Mouse (Mus musculus): ENCODE results near the gene Fbrsl1. TPM values are rescaled to one million over a fixed set of nuclear protein-coding genes. Genes with fewer than 3 reads are reported as not detected.

Gene Fbrsl1
- polyA plus RNA-seq, 1 experiment from 2014 or later, result 12.7 TPM

DNA sequence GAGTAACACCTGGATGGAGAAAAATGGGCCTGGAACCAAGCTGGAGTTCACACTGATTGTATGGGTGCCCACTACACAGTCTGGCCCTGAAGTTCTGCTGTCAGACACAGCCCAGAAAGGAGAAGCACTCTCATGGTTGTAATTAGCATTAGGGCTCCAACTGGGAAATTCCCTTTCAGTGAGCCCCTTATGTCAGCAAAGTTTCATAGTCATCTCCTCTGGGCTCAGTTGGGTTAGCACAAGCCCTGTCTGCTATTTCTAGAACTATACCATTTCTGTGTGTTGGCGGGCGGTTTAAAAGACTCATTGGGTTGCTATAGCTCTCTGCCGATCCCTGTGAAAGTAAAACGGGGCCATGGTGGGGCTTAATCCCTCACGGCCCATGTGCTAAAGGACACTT lies 24.1 kb downstream of the Fbrsl1 start:
- no peaks in the 10 kb centered on the region for H3K9me3 ChIP-seq
- H3K4me1 ChIP-seq, result no peaks in the 10 kb centered on the region
- H3K27ac ChIP-seq, result no peak overlapping the region
- no peaks in the 10 kb centered on the region for H3K36me3 ChIP-seq
- H3K27me3 ChIP-seq, result no peaks in the 10 kb centered on the region
- 83% methylated on average over 5 of the region's 5 CpGs for WGBS
- H3K4me3 ChIP-seq, result no peak overlapping the region
- H3K4me2 ChIP-seq, result no peak overlapping the region
- ATAC-seq (ENCODE audit: borderline replicate concordance, extremely low read depth, low FRiP score, low TSS enrichment), result no peak
- H3K9ac ChIP-seq, result no peak overlapping the region

GRCm38 (mm10) chr5:110421393-110421792 lies 26.9 kb downstream of the Fbrsl1 start:
- no peak for ATAC-seq (ENCODE audit: borderline replicate concordance, extremely low read depth, low FRiP score, low TSS enrichment)
- WGBS, result 91% methylated on average over 6 of the region's 6 CpGs
- Histone ChIP-seq H3K9me3 (no peaks in the 10 kb centered on the region), H3K9ac (no peak overlapping the region), H3K4me1 (no peaks in the 10 kb centered on the region), H3K4me3 (no peak overlapping the region), H3K27me3 (no peaks in the 10 kb centered on the region), H3K36me3 (no peaks in the 10 kb centered on the region), H3K27ac (no peak overlapping the region), H3K4me2 (no peak overlapping the region)

- 56% methylated on average over 1 of the region's 1 CpGs for WGBS
- H3K27me3 ChIP-seq, result no peaks in the 10 kb centered on the region
- H3K36me3 ChIP-seq, result no peaks in the 10 kb centered on the region
- H3K4me1 ChIP-seq, result no peaks in the 10 kb centered on the region
- ATAC-seq (ENCODE audit: borderline replicate concordance, extremely low read depth, low FRiP score, low TSS enrichment), result no peak
- H3K9ac ChIP-seq, result no peak overlapping the region
- H3K27ac ChIP-seq, result no peak overlapping the region
- H3K4me2 ChIP-seq, result no peak overlapping the region
- H3K9me3 ChIP-seq, result no peaks in the 10 kb centered on the region
- H3K4me3 ChIP-seq, result no peak overlapping the region
These were observed 27.4 kb downstream of the Fbrsl1 start for GRCm38 (mm10) chr5:110420950-110421349.

- 82% methylated on average over 4 of the region's 4 CpGs for WGBS
- Histone ChIP-seq H3K9me3 (no peaks in the 10 kb centered on the region), H3K4me2 (no peak overlapping the region), H3K27ac (no peak overlapping the region), H3K9ac (no peak overlapping the region), H3K27me3 (no peaks in the 10 kb centered on the region), H3K4me1 (no peaks in the 10 kb centered on the region), H3K4me3 (no peak overlapping the region), H3K36me3 (0 out of 2 replicates have a peak, but pooled peaks cover 3% of the 10 kb centered on the region)
- ATAC-seq (ENCODE audit: borderline replicate concordance, extremely low read depth, low FRiP score, low TSS enrichment), result no peak
These were observed 28.1 kb downstream of the Fbrsl1 start for GRCm38 (mm10) chr5:110420201-110420600.

DNA sequence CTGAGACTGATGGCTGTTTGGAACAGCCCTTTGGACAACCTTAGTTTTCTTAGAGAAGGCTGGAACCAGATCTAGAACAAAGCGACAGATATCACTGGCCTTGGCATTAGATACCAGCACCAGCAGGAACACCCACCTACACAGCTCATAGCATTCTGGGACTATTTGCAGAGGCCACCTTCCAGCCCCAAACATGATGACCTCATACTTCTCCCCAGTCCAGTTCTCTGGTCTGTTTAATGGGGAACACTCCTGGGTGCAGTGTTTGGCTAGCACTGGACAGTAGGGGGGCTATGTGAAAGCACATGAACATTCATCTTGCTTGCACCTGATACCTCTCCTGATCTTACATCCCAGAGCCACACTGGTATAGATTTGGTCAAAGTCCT lies 29.8 kb downstream of the Fbrsl1 start:
- Histone ChIP-seq H3K36me3 (0 out of 2 replicates have a peak, but pooled peaks cover 3% of the 10 kb centered on the region), H3K9ac (no peak overlapping the region), H3K27ac (no peak overlapping the region), H3K9me3 (no peaks in the 10 kb centered on the region), H3K27me3 (no peaks in the 10 kb centered on the region), H3K4me2 (no peak overlapping the region), H3K4me3 (no peak overlapping the region), H3K4me1 (no peaks in the 10 kb centered on the region)
- no peak for ATAC-seq (ENCODE audit: borderline replicate concordance, extremely low read depth, low FRiP score, low TSS enrichment)
- WGBS, result 87% methylated on average over 1 of the region's 1 CpGs

- H3K4me2 ChIP-seq, result no peak overlapping the region
- no peaks in the 10 kb centered on the region for H3K9me3 ChIP-seq
- H3K4me3 ChIP-seq, result no peak overlapping the region
- 59% methylated on average over 14 of the region's 14 CpGs for whole genome bisulfite sequencing
- no peak overlapping the region for H3K27ac ChIP-seq
- ATAC-seq (ENCODE audit: borderline replicate concordance, extremely low read depth, low FRiP score, low TSS enrichment), result no peak
- no peaks in the 10 kb centered on the region for H3K4me1 ChIP-seq
- H3K27me3 ChIP-seq, result no peaks in the 10 kb centered on the region
- no peak overlapping the region for H3K9ac ChIP-seq
- 0 out of 2 replicates have a peak, but pooled peaks cover 3% of the 10 kb centered on the region for H3K36me3 ChIP-seq
These were observed 30.4 kb downstream of the Fbrsl1 start for GRCm38 (mm10) chr5:110417756-110418522.

DNA sequence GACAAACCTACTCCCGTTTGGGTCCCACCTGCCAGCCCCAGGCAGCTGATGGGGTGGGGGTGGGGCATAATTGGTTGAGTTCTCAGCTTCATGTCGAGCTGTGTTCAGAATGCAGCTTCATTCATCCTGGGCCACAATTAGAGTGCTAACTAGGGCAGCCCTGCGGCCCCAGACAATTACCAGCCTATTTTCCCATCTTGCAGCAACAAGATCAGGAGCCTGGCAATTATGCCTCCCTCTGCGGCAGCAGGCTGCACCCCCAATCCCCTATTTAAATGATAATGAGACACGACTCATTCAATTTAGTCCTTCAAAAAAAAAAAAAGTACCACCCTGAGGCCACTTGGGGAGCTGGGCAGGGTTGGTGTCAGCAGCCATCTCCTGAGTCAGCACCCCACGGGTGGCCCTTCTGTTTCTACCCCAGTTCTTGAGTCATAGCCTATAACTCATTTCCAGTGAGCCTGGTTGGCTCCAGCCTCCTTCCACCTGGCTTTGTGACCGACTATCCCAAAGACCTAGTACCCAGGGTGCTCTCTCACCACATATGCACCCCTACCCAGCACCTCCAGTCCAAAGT lies 31.4 kb downstream of the Fbrsl1 start:
- WGBS, result 34% methylated on average over 7 of the region's 7 CpGs
- Histone ChIP-seq H3K9ac (no peak overlapping the region), H3K27me3 (no peaks in the 10 kb centered on the region)

GRCm38 (mm10) chr5:110415806-110416700 lies 32.2 kb downstream of the Fbrsl1 start:
- Histone ChIP-seq H3K4me1 (no peaks in the 10 kb centered on the region), H3K27me3 (no peaks in the 10 kb centered on the region), H3K27ac (no peak overlapping the region), H3K9ac (no peak overlapping the region), H3K4me3 (no peak overlapping the region), H3K9me3 (no peaks in the 10 kb centered on the region), H3K4me2 (no peak overlapping the region), H3K36me3 (0 out of 2 replicates have a peak, but pooled peaks cover 3% of the 10 kb centered on the region)
- 56% methylated on average over 12 of the region's 13 CpGs for WGBS
- no peak for ATAC-seq (ENCODE audit: borderline replicate concordance, extremely low read depth, low FRiP score, low TSS enrichment)

More for the DNA sequence above, 31.4 kb downstream of the Fbrsl1 start:
- Histone ChIP-seq H3K36me3 (0 out of 2 replicates have a peak, but pooled peaks cover 3% of the 10 kb centered on the region), H3K9me3 (no peaks in the 10 kb centered on the region), H3K4me2 (no peak overlapping the region), H3K27ac (no peak overlapping the region), H3K4me1 (no peaks in the 10 kb centered on the region), H3K4me3 (no peak overlapping the region)
- ATAC-seq (ENCODE audit: borderline replicate concordance, extremely low read depth, low FRiP score, low TSS enrichment), result no peak

- Histone ChIP-seq H3K4me1 (no peaks in the 10 kb centered on the region), H3K4me2 (no peak overlapping the region), H3K36me3 (0 out of 2 replicates have a peak, but pooled peaks cover 3% of the 10 kb centered on the region), H3K9ac (no peak overlapping the region), H3K9me3 (no peaks in the 10 kb centered on the region), H3K27ac (no peak overlapping the region), H3K27me3 (no peaks in the 10 kb centered on the region), H3K4me3 (no peak overlapping the region)
- 72% methylated on average over 5 of the region's 5 CpGs for WGBS
- ATAC-seq (ENCODE audit: borderline replicate concordance, extremely low read depth, low FRiP score, low TSS enrichment), result no peak
These were observed 33.3 kb downstream of the Fbrsl1 start for GRCm38 (mm10) chr5:110415022-110415421.

DNA sequence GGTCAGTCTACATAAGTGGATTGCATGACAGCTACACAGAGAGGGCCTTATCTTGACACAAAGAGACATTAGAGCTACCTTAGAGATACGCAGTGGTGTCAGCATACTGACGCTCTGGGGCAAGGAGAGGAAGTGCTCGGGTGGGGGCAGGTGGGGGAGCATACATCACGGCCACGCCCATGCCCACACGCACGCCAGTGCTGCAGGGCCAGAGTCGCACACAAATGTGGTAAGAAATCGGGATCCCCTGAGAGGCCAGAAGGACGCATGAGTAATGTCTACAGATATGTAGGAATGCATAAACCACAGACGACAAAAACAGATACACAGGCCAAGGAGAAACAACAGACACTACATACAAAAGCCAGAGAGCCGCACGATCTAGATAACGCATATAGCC lies 35.3 kb downstream of the Fbrsl1 start:
- Histone ChIP-seq H3K4me3 (no peak overlapping the region), H3K9me3 (no peaks in the 10 kb centered on the region), H3K27ac (no peak overlapping the region), H3K4me2 (no peak overlapping the region), H3K4me1 (no peaks in the 10 kb centered on the region), H3K36me3 (0 out of 2 replicates have a peak, but pooled peaks cover 3% of the 10 kb centered on the region), H3K9ac (no peak overlapping the region), H3K27me3 (no peaks in the 10 kb centered on the region)
- WGBS, result 85% methylated on average over 14 of the region's 14 CpGs
- no peak for ATAC-seq (ENCODE audit: borderline replicate concordance, extremely low read depth, low FRiP score, low TSS enrichment)

DNA sequence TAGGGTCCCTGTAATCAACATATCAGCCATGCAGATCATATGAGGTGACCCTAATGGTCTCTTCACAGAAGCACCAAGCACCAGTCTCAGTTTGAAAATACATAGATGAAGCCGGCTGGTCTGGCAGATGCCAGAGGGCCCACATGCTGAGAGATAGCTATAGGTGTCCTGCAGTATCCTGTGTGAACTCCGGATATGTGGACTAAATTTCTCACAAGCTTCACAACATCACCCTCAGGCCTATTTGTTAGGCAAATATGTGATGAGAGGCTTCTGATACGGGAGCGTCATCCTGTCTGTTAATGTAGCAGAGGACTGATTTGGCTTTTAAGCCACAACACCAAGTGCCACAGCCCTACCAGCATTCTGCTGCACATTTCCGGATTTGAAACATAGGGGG lies 37.9 kb downstream of the Fbrsl1 start:
- Histone ChIP-seq H3K27ac (no peak overlapping the region), H3K9me3 (no peaks in the 10 kb centered on the region), H3K36me3 (0 out of 2 replicates have a peak, but pooled peaks cover under 1% of the 10 kb centered on the region), H3K4me3 (no peak overlapping the region), H3K4me1 (no peaks in the 10 kb centered on the region), H3K4me2 (no peak overlapping the region), H3K9ac (no peak overlapping the region), H3K27me3 (no peaks in the 10 kb centered on the region)
- WGBS, result 74% methylated on average over 5 of the region's 5 CpGs
- no peak for ATAC-seq (ENCODE audit: borderline replicate concordance, extremely low read depth, low FRiP score, low TSS enrichment)

All from lung, embryonic 15.5 days (tissue).